Mouse (Mus musculus) adrenal gland, adult 10 weeks (tissue): ENCODE data around the gene Bche. TPM values are rescaled to one million over a fixed set of nuclear protein-coding genes. Genes with fewer than 3 reads are reported as not detected.

Experiments
- polyA plus RNA-seq: library from polyadenylated mRNA; stranded (reverse); fragments of 350-450 nt; fragmentation: Illumina TruSeq; extraction: RNeasy Lipid Tissue Mini Kit (QIAGEN cat#74804); gene quantifications from one replicate; pipeline ENCODE4 v1.2.3, GENCODE M21; 2014; ENCODE audit warnings: low read depth, low replicate concordance

Bche gene
- 31.7 TPM for polyA plus RNA-seq

GRCm38 (mm10) chr3:73708410-73708714 lies at the start of gene Bche:
Gene Bche (minus strand): TSS chr3:73708415.

